Mouse (Mus musculus) cerebellum, adult (tissue): Measurements from ENCODE around the gene Slc6a16.
"Not testable (repeated sequence)": the region's sequence is repeated elsewhere in the genome, so short reads cannot be mapped to it uniquely, and the experiment has no call there.

Experiments used
- ATAC-seq: cut with Nextera tagmentation; 2 replicates; pipeline ENCODE4 v1.9.2; 2017; ENCODE audit warnings: mild to moderate bottlenecking, moderate library complexity, mixed read lengths; ENCODE audit not compliant: insufficient number of reproducible peaks, low FRiP score, low TSS enrichment

Gene Slc6a16

GRCm38 (mm10) chr7:45240109-45240508 is 776 bp upstream of the Slc6a16 start:
- ATAC-seq = no peak

- ATAC-seq = no peak
These were observed 484 bp downstream of the Slc6a16 start for GRCm38 (mm10) chr7:45241389-45241749.

GRCm38 (mm10) chr7:45247666-45248065 is 6.8 kb downstream of the Slc6a16 start:
- no peak for ATAC-seq

GRCm38 (mm10) chr7:45253806-45254205 is 12.9 kb downstream of the Slc6a16 start:
- ATAC-seq = no peak

GRCm38 (mm10) chr7:45255822-45256221 is 14.9 kb downstream of the Slc6a16 start:
- ATAC-seq = not testable (repeated sequence)

GRCm38 (mm10) chr7:45257063-45257840 is 16.4 kb downstream of the Slc6a16 start:
- no peak for ATAC-seq

- ATAC-seq = no peak
These were observed 18.4 kb downstream of the Slc6a16 start for GRCm38 (mm10) chr7:45259281-45259680.

- no peak for ATAC-seq
These were observed 21.4 kb downstream of the Slc6a16 start for GRCm38 (mm10) chr7:45262266-45262665.

GRCm38 (mm10) chr7:45263006-45263607 is 22.2 kb downstream of the Slc6a16 start:
- no peak for ATAC-seq

GRCm38 (mm10) chr7:45264348-45264747 is 23.5 kb downstream of the Slc6a16 start:
- no peak for ATAC-seq

GRCm38 (mm10) chr7:45265518-45265917 is 24.6 kb downstream of the Slc6a16 start:
- no peak for ATAC-seq

GRCm38 (mm10) chr7:45272786-45273412 is 32.0 kb downstream of the Slc6a16 start:
- no peak for ATAC-seq

GRCm38 (mm10) chr7:45273672-45274071 is 32.8 kb downstream of the Slc6a16 start:
- ATAC-seq = no peak

GRCm38 (mm10) chr7:45277136-45277760 is 36.4 kb downstream of the Slc6a16 start, which contains the start of gene Slc6a21:
TSS of gene Slc6a21 (plus strand) at chr7:45277513.
- ATAC-seq = no peak; the same call in 1 of the 2 replicates

GRCm38 (mm10) chr7:45286486-45286885 is 45.6 kb downstream of the Slc6a16 start:
- ATAC-seq = no peak

GRCm38 (mm10) chr7:45296626-45297025 is 55.7 kb downstream of the Slc6a16 start:
- ATAC-seq = no peak

- ATAC-seq = no peak
These were observed 56.7 kb downstream of the Slc6a16 start for GRCm38 (mm10) chr7:45297563-45297962.

GRCm38 (mm10) chr7:45299752-45300151 is 58.9 kb downstream of the Slc6a16 start:
- ATAC-seq = no peak; the same call in 1 of the 2 replicates

- ATAC-seq = no peak
These were observed 59.4 kb downstream of the Slc6a16 start for GRCm38 (mm10) chr7:45300270-45300669.

GRCm38 (mm10) chr7:45302626-45303025 is 61.7 kb downstream of the Slc6a16 start:
- ATAC-seq = no peak

- no peak for ATAC-seq
These were observed 64.0 kb downstream of the Slc6a16 start for GRCm38 (mm10) chr7:45304869-45305268.
